Mouse (Mus musculus): ENCODE data around the gene Large1. TPM values are rescaled to one million over a fixed set of nuclear protein-coding genes. Genes with fewer than 3 reads are reported as not detected.
"Not testable (repeated sequence)": the region's sequence is repeated elsewhere in the genome, so short reads cannot be mapped to it uniquely, and the experiment has no call there.

Large1 gene
- polyA plus RNA-seq, 1 experiment from 2014 or later: 17.0 TPM

DNA sequence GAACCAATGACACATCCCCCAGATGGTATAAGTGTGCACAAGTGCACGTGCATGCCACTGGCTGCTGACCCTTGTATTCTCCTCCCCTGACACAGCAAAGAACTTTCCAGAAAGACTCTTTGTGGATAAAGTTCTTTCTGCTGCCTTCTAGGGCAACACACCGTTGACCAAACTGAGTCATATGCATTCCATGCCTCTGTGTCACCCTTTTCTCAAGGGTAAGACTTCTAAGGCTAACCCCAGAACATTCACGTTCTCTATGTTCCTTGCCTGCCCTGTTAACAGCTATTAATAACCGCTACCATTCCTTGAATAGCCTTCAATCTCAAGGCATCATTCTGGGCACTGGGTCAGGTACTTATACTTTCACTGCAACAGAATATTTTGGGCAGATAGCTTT is 77.3 kb downstream of the Large1 start:
- H3K9me3 ChIP-seq (ENCODE audit: control insufficient read depth, low read length): no peaks in the 10 kb centered on the region
- H3K4me3 ChIP-seq (replicated peaks; ENCODE audit: low read length): no peak overlapping the region
- H3K27ac ChIP-seq (ENCODE audit: low read length): no peak overlapping the region
- no peak overlapping the region for H3K4me2 ChIP-seq (ENCODE audit: low read length)
- no peak overlapping the region for H3K9ac ChIP-seq (replicated peaks; ENCODE audit: low read depth, low read length)
- no peaks in the 10 kb centered on the region for H3K4me1 ChIP-seq (replicated peaks; ENCODE audit: control insufficient read depth, insufficient read depth, low read length)
- WGBS: 94% methylated on average over 4 of the region's 4 CpGs
- H3K36me3 ChIP-seq (ENCODE audit: control insufficient read depth, insufficient read depth): no peaks in the 10 kb centered on the region
- H3K27me3 ChIP-seq (replicated peaks; ENCODE audit: control insufficient read depth, insufficient read depth, low read length): no peaks in the 10 kb centered on the region
- no peak for ATAC-seq

DNA sequence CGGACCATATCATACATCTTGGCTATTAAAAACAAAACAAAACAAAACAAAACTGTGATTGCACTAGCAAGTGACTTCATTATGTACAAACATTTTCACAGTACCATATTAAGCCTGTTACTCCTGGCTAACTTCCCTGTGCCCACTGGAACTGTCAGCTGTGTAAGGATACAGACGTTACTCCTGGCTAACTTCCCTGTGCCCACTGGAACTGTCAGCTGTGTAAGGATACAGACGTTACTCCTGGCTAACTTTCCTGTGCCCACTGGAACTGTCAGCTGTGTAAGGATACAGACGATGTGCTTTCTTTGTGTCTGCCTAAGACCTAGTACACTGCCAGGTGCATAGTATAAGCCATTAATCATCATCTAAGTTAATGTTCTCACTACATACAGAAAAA is 77.9 kb downstream of the Large1 start:
- H3K4me2 ChIP-seq (ENCODE audit: low read length); H3K36me3 ChIP-seq (ENCODE audit: control insufficient read depth, insufficient read depth); H3K9ac ChIP-seq (replicated peaks; ENCODE audit: low read depth, low read length); H3K4me1 ChIP-seq (replicated peaks; ENCODE audit: control insufficient read depth, insufficient read depth, low read length); H3K27me3 ChIP-seq (replicated peaks; ENCODE audit: control insufficient read depth, insufficient read depth, low read length); H3K9me3 ChIP-seq (ENCODE audit: control insufficient read depth, low read length); H3K4me3 ChIP-seq (replicated peaks; ENCODE audit: low read length); H3K27ac ChIP-seq (ENCODE audit: low read length): not testable (repeated sequence)
- peak; percentile 56 for ATAC-seq
- WGBS: 50% methylated on average over 4 of the region's 4 CpGs

DNA sequence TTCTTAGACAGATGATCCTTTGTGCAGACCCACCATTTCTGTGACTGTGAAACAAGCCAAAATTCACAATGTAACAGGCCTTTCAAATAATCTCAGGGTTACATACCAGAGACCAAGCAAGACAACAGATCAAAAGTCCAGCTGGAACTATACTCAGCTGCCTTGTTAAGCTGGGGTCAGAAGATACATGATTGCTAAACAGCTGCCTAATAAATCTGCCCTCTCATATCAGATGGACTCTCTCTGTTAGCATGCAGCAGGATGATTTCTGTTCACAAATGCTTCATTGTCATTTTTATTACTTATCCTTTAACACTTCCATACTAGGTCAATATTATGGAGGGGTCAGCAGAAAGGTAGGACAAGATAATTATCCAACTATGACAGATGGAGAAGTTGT is 80.2 kb downstream of the Large1 start:
- H3K27me3 ChIP-seq (replicated peaks; ENCODE audit: control insufficient read depth, insufficient read depth, low read length): no peaks in the 10 kb centered on the region
- no peak overlapping the region for H3K4me3 ChIP-seq (replicated peaks; ENCODE audit: low read length)
- H3K36me3 ChIP-seq (ENCODE audit: control insufficient read depth, insufficient read depth): no peaks in the 10 kb centered on the region
- H3K9ac ChIP-seq (replicated peaks; ENCODE audit: low read depth, low read length): no peak overlapping the region
- no peak overlapping the region for H3K4me2 ChIP-seq (ENCODE audit: low read length)
- H3K4me1 ChIP-seq (replicated peaks; ENCODE audit: control insufficient read depth, insufficient read depth, low read length): no peaks in the 10 kb centered on the region
- no peaks in the 10 kb centered on the region for H3K9me3 ChIP-seq (ENCODE audit: control insufficient read depth, low read length)
- no peak for ATAC-seq
- H3K27ac ChIP-seq (ENCODE audit: low read length): no peak overlapping the region

DNA sequence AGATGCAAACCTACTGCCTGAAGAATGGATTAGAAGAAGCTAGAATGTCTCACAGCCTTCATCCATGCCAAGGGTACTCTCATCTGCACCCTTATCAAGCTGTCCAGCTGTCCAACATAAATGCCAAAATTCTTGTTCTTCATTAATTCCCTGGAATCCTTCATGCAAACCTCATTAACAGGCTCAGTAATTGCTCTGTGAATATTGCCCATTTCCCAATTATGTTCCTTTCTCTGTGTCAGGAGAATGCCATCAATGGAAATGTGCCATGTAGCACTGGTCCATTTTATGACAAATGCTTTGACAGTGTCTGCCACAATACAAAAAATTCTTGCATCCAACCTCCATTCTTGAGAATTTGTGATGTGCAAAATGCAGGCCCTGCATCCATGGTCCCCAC is 82.3 kb downstream of the Large1 start:
- H3K4me1 ChIP-seq (replicated peaks; ENCODE audit: control insufficient read depth, insufficient read depth, low read length): no peaks in the 10 kb centered on the region
- no peak overlapping the region for H3K9ac ChIP-seq (replicated peaks; ENCODE audit: low read depth, low read length)
- no peaks in the 10 kb centered on the region for H3K36me3 ChIP-seq (ENCODE audit: control insufficient read depth, insufficient read depth)
- H3K27me3 ChIP-seq (replicated peaks; ENCODE audit: control insufficient read depth, insufficient read depth, low read length): no peaks in the 10 kb centered on the region
- no peak for ATAC-seq
- no peak overlapping the region for H3K4me2 ChIP-seq (ENCODE audit: low read length)
- no peak overlapping the region for H3K4me3 ChIP-seq (replicated peaks; ENCODE audit: low read length)
- H3K9me3 ChIP-seq (ENCODE audit: control insufficient read depth, low read length): peaks cover 2% of the 10 kb centered on the region; the same call in 1 of the 2 replicates
- H3K27ac ChIP-seq (ENCODE audit: low read length): no peak overlapping the region

DNA sequence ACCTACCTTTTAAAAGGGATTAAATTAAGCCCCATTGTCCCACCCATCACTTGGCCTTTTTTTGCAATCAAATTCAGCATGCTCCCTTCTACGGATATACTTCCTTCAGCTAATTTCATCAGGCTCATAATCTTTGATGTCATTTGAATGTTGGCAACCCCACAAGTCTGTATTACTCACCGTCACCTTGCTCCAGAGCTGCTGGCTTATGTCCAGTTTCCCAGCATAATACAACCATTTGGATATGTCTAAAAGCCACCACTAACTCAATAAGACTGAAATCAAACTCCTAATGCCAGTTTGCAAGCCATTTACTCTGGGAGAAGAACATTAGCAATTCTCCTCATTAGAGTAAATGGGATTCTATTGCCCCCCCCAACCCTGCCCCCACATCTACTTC is 95.4 kb downstream of the Large1 start:
- no peaks in the 10 kb centered on the region for H3K27me3 ChIP-seq (replicated peaks; ENCODE audit: control insufficient read depth, insufficient read depth, low read length)
- no peaks in the 10 kb centered on the region for H3K4me1 ChIP-seq (replicated peaks; ENCODE audit: control insufficient read depth, insufficient read depth, low read length)
- 46% methylated on average over 2 of the region's 2 CpGs for WGBS
- H3K9ac ChIP-seq (replicated peaks; ENCODE audit: low read depth, low read length): no peak overlapping the region
- no peak overlapping the region for H3K4me2 ChIP-seq (ENCODE audit: low read length)
- H3K36me3 ChIP-seq (ENCODE audit: control insufficient read depth, insufficient read depth): no peaks in the 10 kb centered on the region
- H3K9me3 ChIP-seq (ENCODE audit: control insufficient read depth, low read length): no peaks in the 10 kb centered on the region
- H3K4me3 ChIP-seq (replicated peaks; ENCODE audit: low read length): no peak overlapping the region
- no peak for ATAC-seq
- H3K27ac ChIP-seq (ENCODE audit: low read length): no peak overlapping the region

DNA sequence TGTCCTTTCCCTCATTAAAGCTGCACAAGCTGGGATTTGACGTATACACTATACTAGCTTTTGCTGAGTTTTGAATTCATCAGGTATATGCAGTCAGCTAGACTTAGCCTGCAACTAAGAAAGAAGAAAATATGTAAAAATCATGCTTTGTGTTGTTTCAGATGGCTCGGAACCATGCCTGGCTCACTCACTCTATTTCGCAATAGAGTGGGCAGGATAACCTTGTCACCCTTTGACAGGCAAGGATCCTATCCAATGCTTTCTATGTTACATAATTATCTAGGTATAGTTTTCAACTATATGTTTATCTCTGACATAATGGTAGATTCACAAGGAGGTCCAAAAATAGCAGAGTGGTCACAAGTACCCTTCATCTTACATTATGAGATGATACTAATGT is 109.2 kb downstream of the Large1 start:
- no peaks in the 10 kb centered on the region for H3K4me1 ChIP-seq (replicated peaks; ENCODE audit: control insufficient read depth, insufficient read depth, low read length)
- no peaks in the 10 kb centered on the region for H3K36me3 ChIP-seq (ENCODE audit: control insufficient read depth, insufficient read depth)
- 97% methylated on average over 3 of the region's 3 CpGs for WGBS
- H3K9ac ChIP-seq (replicated peaks; ENCODE audit: low read depth, low read length): no peak overlapping the region
- no peak overlapping the region for H3K4me2 ChIP-seq (ENCODE audit: low read length)
- no peaks in the 10 kb centered on the region for H3K9me3 ChIP-seq (ENCODE audit: control insufficient read depth, low read length)
- H3K4me3 ChIP-seq (replicated peaks; ENCODE audit: low read length): no peak overlapping the region
- ATAC-seq: no peak
- no peaks in the 10 kb centered on the region for H3K27me3 ChIP-seq (replicated peaks; ENCODE audit: control insufficient read depth, insufficient read depth, low read length)
- H3K27ac ChIP-seq (ENCODE audit: low read length): no peak overlapping the region

DNA sequence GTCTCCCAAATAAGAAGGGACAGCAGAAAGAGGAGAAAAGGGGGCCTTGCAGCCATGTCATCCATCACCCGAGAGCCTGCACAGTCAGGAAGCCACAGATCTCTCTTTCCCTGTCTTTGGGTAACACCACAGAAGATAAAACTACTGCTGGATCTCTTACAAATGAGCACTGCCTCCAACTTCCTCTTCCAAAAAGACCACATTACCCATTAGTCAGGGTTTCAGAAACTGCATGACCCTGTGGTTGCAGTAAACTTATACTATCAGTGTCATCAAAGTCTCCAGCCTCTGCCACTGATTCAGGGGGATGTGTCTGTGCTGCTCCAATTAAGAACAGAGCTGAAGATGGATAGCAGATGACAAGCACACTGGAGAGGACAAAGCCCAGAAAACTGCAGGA is 111.3 kb downstream of the Large1 start:
- no peaks in the 10 kb centered on the region for H3K27me3 ChIP-seq (replicated peaks; ENCODE audit: control insufficient read depth, insufficient read depth, low read length)
- H3K36me3 ChIP-seq (ENCODE audit: control insufficient read depth, insufficient read depth): no peaks in the 10 kb centered on the region
- 93% methylated on average over 1 of the region's 1 CpGs for WGBS
- ATAC-seq: no peak
- no peak overlapping the region for H3K9ac ChIP-seq (replicated peaks; ENCODE audit: low read depth, low read length)
- H3K4me2 ChIP-seq (ENCODE audit: low read length): no peak overlapping the region
- no peaks in the 10 kb centered on the region for H3K9me3 ChIP-seq (ENCODE audit: control insufficient read depth, low read length)
- H3K4me3 ChIP-seq (replicated peaks; ENCODE audit: low read length): no peak overlapping the region
- no peaks in the 10 kb centered on the region for H3K4me1 ChIP-seq (replicated peaks; ENCODE audit: control insufficient read depth, insufficient read depth, low read length)
- no peak overlapping the region for H3K27ac ChIP-seq (ENCODE audit: low read length)

DNA sequence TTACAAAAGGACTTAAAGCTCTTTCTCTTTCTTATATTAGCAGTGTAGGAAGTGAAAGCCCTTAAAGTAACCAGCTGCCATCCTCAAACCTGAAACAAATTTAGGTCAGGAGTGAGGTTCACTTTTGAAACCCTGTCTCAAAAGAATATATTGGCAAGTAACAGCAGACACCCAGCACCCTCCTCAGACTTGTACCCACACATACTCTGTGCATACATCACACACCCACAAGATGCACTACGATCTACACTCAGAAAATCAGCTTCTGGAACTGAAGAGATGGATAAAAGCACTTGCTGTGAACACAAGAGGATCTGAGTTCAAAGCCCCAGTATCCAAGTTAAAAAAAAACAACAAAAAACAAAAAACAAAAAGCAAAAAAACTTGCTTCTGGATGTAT is 119.1 kb downstream of the Large1 start:
- Histone ChIP-seq H3K4me2 (ENCODE audit: low read length) (no peak overlapping the region), H3K27ac (ENCODE audit: low read length) (no peak overlapping the region), H3K4me1 (replicated peaks; ENCODE audit: control insufficient read depth, insufficient read depth, low read length) (no peaks in the 10 kb centered on the region), H3K4me3 (replicated peaks; ENCODE audit: low read length) (no peak overlapping the region), H3K9ac (replicated peaks; ENCODE audit: low read depth, low read length) (no peak overlapping the region), H3K9me3 (ENCODE audit: control insufficient read depth, low read length) (no peaks in the 10 kb centered on the region), H3K27me3 (replicated peaks; ENCODE audit: control insufficient read depth, insufficient read depth, low read length) (no peaks in the 10 kb centered on the region), H3K36me3 (ENCODE audit: control insufficient read depth, insufficient read depth) (no peaks in the 10 kb centered on the region)
- no peak for ATAC-seq
- WGBS: 92% methylated on average over 1 of the region's 1 CpGs

DNA sequence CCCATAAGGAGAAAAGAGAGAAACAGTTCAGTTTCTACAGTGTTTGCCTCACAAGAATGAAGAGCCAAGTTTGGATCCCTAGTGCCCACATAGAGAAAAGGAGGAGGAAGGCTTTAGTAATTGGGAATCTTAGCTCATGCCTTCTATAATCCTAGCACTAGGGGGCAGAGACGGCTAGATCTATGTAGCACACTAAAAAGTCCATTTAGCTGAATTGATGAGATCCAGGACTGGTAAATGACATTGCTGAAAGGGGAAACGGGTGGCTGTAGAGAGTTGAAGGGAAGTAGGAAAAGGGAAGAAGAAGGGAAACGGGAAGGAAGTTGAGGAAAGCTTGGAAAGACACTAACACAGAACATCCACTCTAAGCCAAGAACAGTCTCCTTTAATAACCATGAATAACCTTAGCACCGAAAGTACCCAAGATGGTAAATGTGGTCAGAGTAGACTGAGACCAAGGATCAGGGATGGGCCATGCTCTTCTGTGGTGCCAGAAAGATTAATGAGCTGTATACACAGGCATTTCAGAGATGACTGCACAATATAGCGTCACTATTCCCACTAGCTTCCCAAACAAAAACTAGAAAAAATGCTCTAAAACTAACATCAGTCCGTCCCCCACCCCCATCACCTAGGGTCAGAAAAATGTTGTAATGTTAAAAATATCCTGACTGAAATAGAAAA is 119.8 kb downstream of the Large1 start:
- H3K27ac ChIP-seq (ENCODE audit: low read length): no peak overlapping the region

DNA sequence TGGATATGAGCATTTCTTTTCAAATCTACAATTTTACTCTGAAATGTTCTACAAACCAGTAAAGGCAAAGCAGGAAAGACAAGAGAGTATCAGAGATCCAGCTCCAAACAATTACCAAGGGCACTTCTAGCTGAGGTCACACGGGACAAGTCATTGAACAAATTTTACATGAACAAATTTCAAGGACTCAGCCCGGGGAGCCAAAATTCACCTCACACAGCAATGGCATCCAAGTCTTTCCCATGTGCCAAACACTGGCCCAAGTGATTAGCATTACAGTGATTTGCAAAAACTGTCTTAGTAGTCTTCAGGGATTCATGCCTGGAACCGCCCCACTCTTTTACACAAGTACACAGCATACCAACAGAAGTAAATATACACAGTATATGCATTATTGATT is 126.5 kb downstream of the Large1 start:
- no peak overlapping the region for H3K4me3 ChIP-seq (replicated peaks; ENCODE audit: low read length)
- ATAC-seq: no peak
- H3K27me3 ChIP-seq (replicated peaks; ENCODE audit: control insufficient read depth, insufficient read depth, low read length): no peaks in the 10 kb centered on the region
- peaks cover 6% of the 10 kb centered on the region for H3K4me1 ChIP-seq (replicated peaks; ENCODE audit: control insufficient read depth, insufficient read depth, low read length)
- no peaks in the 10 kb centered on the region for H3K9me3 ChIP-seq (ENCODE audit: control insufficient read depth, low read length)
- no peak overlapping the region for H3K9ac ChIP-seq (replicated peaks; ENCODE audit: low read depth, low read length)
- no peaks in the 10 kb centered on the region for H3K36me3 ChIP-seq (ENCODE audit: control insufficient read depth, insufficient read depth)
- no peak overlapping the region for H3K4me2 ChIP-seq (ENCODE audit: low read length)
- H3K27ac ChIP-seq (ENCODE audit: low read length): no peak overlapping the region
- WGBS: 72% methylated on average over 3 of the region's 3 CpGs

More for the DNA sequence above, 119.8 kb downstream of the Large1 start:
- Histone ChIP-seq H3K9ac (replicated peaks; ENCODE audit: low read depth, low read length) (no peak overlapping the region), H3K4me3 (replicated peaks; ENCODE audit: low read length) (no peak overlapping the region), H3K4me1 (replicated peaks; ENCODE audit: control insufficient read depth, insufficient read depth, low read length) (no peaks in the 10 kb centered on the region), H3K27me3 (replicated peaks; ENCODE audit: control insufficient read depth, insufficient read depth, low read length) (no peaks in the 10 kb centered on the region), H3K9me3 (ENCODE audit: control insufficient read depth, low read length) (no peaks in the 10 kb centered on the region), H3K4me2 (ENCODE audit: low read length) (no peak overlapping the region), H3K36me3 (ENCODE audit: control insufficient read depth, insufficient read depth) (no peaks in the 10 kb centered on the region)
- peak; percentile 87 for ATAC-seq
- 66% methylated on average over 6 of the region's 6 CpGs for WGBS

Data from forebrain, embryonic 16.5 days (tissue).